Mouse (Mus musculus): Measurements from ENCODE around the gene Cptp.

Cptp gene

GRCm38 (mm10) chr4:155893212-155893690 lies 24.0 kb upstream of the Cptp start:
- H3K27me3 ChIP-seq (ENCODE audit: control insufficient read depth, insufficient read depth, low read length, poor library complexity, severe bottlenecking): no peaks in the 10 kb centered on the region
- no peaks in the 10 kb centered on the region; the same call in 1 of the 2 replicates for H3K36me3 ChIP-seq (ENCODE audit: control insufficient read depth, insufficient read depth, low read length, poor library complexity, severe bottlenecking)
- DNase-seq (ENCODE audit: low read depth, low spot score): peak; percentile 8

- DNase-seq (ENCODE audit: low read depth, low spot score): peak; percentile 53
- no peaks in the 10 kb centered on the region; the same call in 1 of the 2 replicates for H3K36me3 ChIP-seq (ENCODE audit: control insufficient read depth, insufficient read depth, low read length, poor library complexity, severe bottlenecking)
- no peaks in the 10 kb centered on the region for H3K27me3 ChIP-seq (ENCODE audit: control insufficient read depth, insufficient read depth, low read length, poor library complexity, severe bottlenecking)
Measured at GRCm38 (mm10) chr4:155892438-155893211, 23.4 kb upstream of the Cptp start.

- peaks cover 3% of the 10 kb centered on the region for H3K36me3 ChIP-seq (ENCODE audit: control insufficient read depth, insufficient read depth, low read length, poor library complexity, severe bottlenecking)
- no peaks in the 10 kb centered on the region for H3K27me3 ChIP-seq (ENCODE audit: control insufficient read depth, insufficient read depth, low read length, poor library complexity, severe bottlenecking)
- peak; percentile 88 for DNase-seq (ENCODE audit: low read depth, low spot score)
Measured at GRCm38 (mm10) chr4:155892017-155892416, 22.8 kb upstream of the Cptp start.

GRCm38 (mm10) chr4:155891551-155892001 lies 22.3 kb upstream of the Cptp start, which contains the start of the genes Pusl1 and Acap3:
TSS of gene Pusl1 (minus strand) at chr4:155891781.
TSS of gene Acap3 (plus strand) at chr4:155891822.
- DNase-seq (ENCODE audit: low read depth, low spot score): peak; percentile 97
- H3K36me3 ChIP-seq (ENCODE audit: control insufficient read depth, insufficient read depth, low read length, poor library complexity, severe bottlenecking): peaks cover 4% of the 10 kb centered on the region
- H3K27me3 ChIP-seq (ENCODE audit: control insufficient read depth, insufficient read depth, low read length, poor library complexity, severe bottlenecking): no peaks in the 10 kb centered on the region

- no peaks in the 10 kb centered on the region for H3K27me3 ChIP-seq (ENCODE audit: control insufficient read depth, insufficient read depth, low read length, poor library complexity, severe bottlenecking)
- DNase-seq (ENCODE audit: low read depth, low spot score): no peak
- peaks cover 4% of the 10 kb centered on the region for H3K36me3 ChIP-seq (ENCODE audit: control insufficient read depth, insufficient read depth, low read length, poor library complexity, severe bottlenecking)
Measured at GRCm38 (mm10) chr4:155891011-155891471, 21.8 kb upstream of the Cptp start.

- Histone ChIP-seq H3K36me3 (ENCODE audit: control insufficient read depth, insufficient read depth, low read length, poor library complexity, severe bottlenecking) (peaks cover 13% of the 10 kb centered on the region), H3K27me3 (ENCODE audit: control insufficient read depth, insufficient read depth, low read length, poor library complexity, severe bottlenecking) (no peaks in the 10 kb centered on the region)
- no peak for DNase-seq (ENCODE audit: low read depth, low spot score)
Measured at GRCm38 (mm10) chr4:155889316-155889715, 20.1 kb upstream of the Cptp start.

- Histone ChIP-seq H3K27me3 (ENCODE audit: control insufficient read depth, insufficient read depth, low read length, poor library complexity, severe bottlenecking) (no peaks in the 10 kb centered on the region), H3K36me3 (ENCODE audit: control insufficient read depth, insufficient read depth, low read length, poor library complexity, severe bottlenecking) (peaks cover 13% of the 10 kb centered on the region)
- no peak for DNase-seq (ENCODE audit: low read depth, low spot score)
Measured at GRCm38 (mm10) chr4:155888181-155888580, 18.9 kb upstream of the Cptp start.

- no peak for DNase-seq (ENCODE audit: low read depth, low spot score)
- Histone ChIP-seq H3K27me3 (ENCODE audit: control insufficient read depth, insufficient read depth, low read length, poor library complexity, severe bottlenecking) (no peaks in the 10 kb centered on the region), H3K36me3 (ENCODE audit: control insufficient read depth, insufficient read depth, low read length, poor library complexity, severe bottlenecking) (peaks cover 13% of the 10 kb centered on the region)
Measured at GRCm38 (mm10) chr4:155887674-155888073, 18.4 kb upstream of the Cptp start.

- Histone ChIP-seq H3K36me3 (ENCODE audit: control insufficient read depth, insufficient read depth, low read length, poor library complexity, severe bottlenecking) (peaks cover 16% of the 10 kb centered on the region), H3K27me3 (ENCODE audit: control insufficient read depth, insufficient read depth, low read length, poor library complexity, severe bottlenecking) (no peaks in the 10 kb centered on the region)
- DNase-seq (ENCODE audit: low read depth, low spot score): no peak
Measured at GRCm38 (mm10) chr4:155886330-155886729, 17.1 kb upstream of the Cptp start.

GRCm38 (mm10) chr4:155883587-155883986 lies 14.3 kb upstream of the Cptp start:
- Histone ChIP-seq H3K36me3 (ENCODE audit: control insufficient read depth, insufficient read depth, low read length, poor library complexity, severe bottlenecking) (peaks cover 16% of the 10 kb centered on the region), H3K27me3 (ENCODE audit: control insufficient read depth, insufficient read depth, low read length, poor library complexity, severe bottlenecking) (no peaks in the 10 kb centered on the region)
- no peak for DNase-seq (ENCODE audit: low read depth, low spot score)

- DNase-seq (ENCODE audit: low read depth, low spot score): no peak
- Histone ChIP-seq H3K27me3 (ENCODE audit: control insufficient read depth, insufficient read depth, low read length, poor library complexity, severe bottlenecking) (no peaks in the 10 kb centered on the region), H3K36me3 (ENCODE audit: control insufficient read depth, insufficient read depth, low read length, poor library complexity, severe bottlenecking) (peaks cover 5% of the 10 kb centered on the region; the same call in 1 of the 2 replicates)
Measured at GRCm38 (mm10) chr4:155871404-155871803, 2.2 kb upstream of the Cptp start.

GRCm38 (mm10) chr4:155868614-155869298 lies 484 bp downstream of the Cptp start:
- H3K36me3 ChIP-seq (ENCODE audit: control insufficient read depth, insufficient read depth, low read length, poor library complexity, severe bottlenecking): peaks cover 5% of the 10 kb centered on the region; the same call in 1 of the 2 replicates
- no peaks in the 10 kb centered on the region for H3K27me3 ChIP-seq (ENCODE audit: control insufficient read depth, insufficient read depth, low read length, poor library complexity, severe bottlenecking)
- no peak for DNase-seq (ENCODE audit: low read depth, low spot score)

GRCm38 (mm10) chr4:155863001-155863400 lies 6.2 kb downstream of the Cptp start, which contains the start of gene Tas1r3:
TSS of gene Tas1r3 (minus strand) at chr4:155863362.
- DNase-seq (ENCODE audit: low read depth, low spot score): no peak
- Histone ChIP-seq H3K36me3 (ENCODE audit: control insufficient read depth, insufficient read depth, low read length, poor library complexity, severe bottlenecking) (peaks cover 3% of the 10 kb centered on the region; the same call in 1 of the 2 replicates), H3K27me3 (ENCODE audit: control insufficient read depth, insufficient read depth, low read length, poor library complexity, severe bottlenecking) (no peaks in the 10 kb centered on the region)

- peaks cover 3% of the 10 kb centered on the region; the same call in 1 of the 2 replicates for H3K36me3 ChIP-seq (ENCODE audit: control insufficient read depth, insufficient read depth, low read length, poor library complexity, severe bottlenecking)
- DNase-seq (ENCODE audit: low read depth, low spot score): no peak
- no peaks in the 10 kb centered on the region for H3K27me3 ChIP-seq (ENCODE audit: control insufficient read depth, insufficient read depth, low read length, poor library complexity, severe bottlenecking)
Measured at GRCm38 (mm10) chr4:155861787-155862186, 7.5 kb downstream of the Cptp start.

GRCm38 (mm10) chr4:155859318-155859717 lies 9.9 kb downstream of the Cptp start:
- no peaks in the 10 kb centered on the region; the same call in none of the 2 replicates for H3K36me3 ChIP-seq (ENCODE audit: control insufficient read depth, insufficient read depth, low read length, poor library complexity, severe bottlenecking)
- H3K27me3 ChIP-seq (ENCODE audit: control insufficient read depth, insufficient read depth, low read length, poor library complexity, severe bottlenecking): no peaks in the 10 kb centered on the region
- DNase-seq (ENCODE audit: low read depth, low spot score): peak; percentile 21
